Mouse (Mus musculus) MEL (cell line): ENCODE results near the gene Gpr37l1. TPM values are rescaled to one million over a fixed set of nuclear protein-coding genes. Genes with fewer than 3 reads are reported as not detected.

ENCODE experiments used
- DNase-seq: peaks from one replicate; pipeline ENCODE4 v3.0.0; 2011; ENCODE audit warnings: low read depth, low spot score
- H3K27ac ChIP-seq: 2 replicates; pipeline ENCODE4 v1.5.1; 2012; ENCODE audit warnings: low read depth, mild to moderate bottlenecking, control low read depth, low read length, moderate library complexity; ENCODE audit not compliant: control insufficient read depth
- H3K27me3 ChIP-seq, 2 experiments: fragments of 150-350 bp in 1 of 2; sonication (generic) in 1 of 2; 2 replicates each; pipeline ENCODE4 v1.6.1; 2012; ENCODE audit warnings: low read length in 2 of 2, mild to moderate bottlenecking in 2 of 2, improper control_type of control experiment in 1 of 2, moderate library complexity in 1 of 2; ENCODE audit not compliant: insufficient read depth in 2 of 2, control insufficient read depth in 1 of 2
- H3K36me3 ChIP-seq, 2 experiments: 2 replicates each; pipeline ENCODE4 v1.6.1; 2012 to 2014; ENCODE audit warnings: low read length in 2 of 2, improper control_type of control experiment in 1 of 2, inconsistent platforms in 1 of 2, mild to moderate bottlenecking in 1 of 2; ENCODE audit not compliant: insufficient read depth in 2 of 2, control insufficient read depth in 1 of 2
- H3K4me1 ChIP-seq, 2 experiments: fragments of 150-350 bp in 1 of 2; sonication (generic) in 1 of 2; 2 replicates each; pipeline ENCODE4 v1.6.1; 2012; ENCODE audit warnings: low read length in 2 of 2, improper control_type of control experiment in 1 of 2, mild to moderate bottlenecking in 1 of 2; ENCODE audit not compliant: insufficient read depth in 2 of 2, control insufficient read depth in 1 of 2
- H3K4me3 ChIP-seq, 2 experiments: fragments of 150-350 bp in 1 of 2; sonication (generic) in 1 of 2; 2 replicates each; pipeline ENCODE4 v1.5.1; 2012; ENCODE audit warnings: low read depth in 2 of 2, low read length in 2 of 2, mild to moderate bottlenecking in 2 of 2, moderate library complexity in 2 of 2, control low read depth in 1 of 2, improper control_type of control experiment in 1 of 2; ENCODE audit not compliant: control insufficient read depth in 1 of 2, insufficient read depth in 1 of 2
- H3K79me2 ChIP-seq: 2 replicates; pipeline ENCODE4 v1.6.1; 2012; ENCODE audit warnings: mild to moderate bottlenecking, low read length, moderate library complexity; ENCODE audit not compliant: control insufficient read depth, poor library complexity, insufficient read depth
- H3K9ac ChIP-seq: 2 replicates; pipeline ENCODE4 v1.6.1; 2012; ENCODE audit warnings: low read depth, mild to moderate bottlenecking, control low read depth, low read length, moderate library complexity; ENCODE audit not compliant: control insufficient read depth, poor library complexity, severe bottlenecking
- H3K9me3 ChIP-seq: fragments of 150-350 bp; sonication (generic); replicated peaks from 2 replicates; pipeline ENCODE4 v1.6.1; 2012; ENCODE audit warnings: mild to moderate bottlenecking, low read length, improper control_type of control experiment, moderate library complexity; ENCODE audit not compliant: insufficient read depth
- CHD1 ChIP-seq: IDR thresholded peaks from 2 replicates; pipeline ENCODE4 v1.6.1; 2012; ENCODE audit warnings: low read depth, mild to moderate bottlenecking, inconsistent platforms, low read length, improper control_type of control experiment
- E2F4 ChIP-seq: IDR thresholded peaks from 2 replicates; pipeline ENCODE4 v1.6.1; 2011; ENCODE audit warnings: low read depth, low read length, improper control_type of control experiment, borderline replicate concordance
- MAX ChIP-seq: IDR thresholded peaks from 2 replicates; pipeline ENCODE4 v1.6.1; 2011; ENCODE audit warnings: low read length, improper control_type of control experiment
- MYB ChIP-seq: IDR thresholded peaks from 2 replicates; pipeline ENCODE4 v1.6.1; 2011; ENCODE audit warnings: mild to moderate bottlenecking, low read depth, low read length, improper control_type of control experiment
- MYC ChIP-seq: IDR thresholded peaks from 2 replicates; pipeline ENCODE4 v1.6.1; 2011; ENCODE audit warnings: low read depth, mild to moderate bottlenecking, low read length, improper control_type of control experiment, moderate library complexity
- NRF1 ChIP-seq: IDR thresholded peaks from 2 replicates; pipeline ENCODE4 v1.6.1; 2014; ENCODE audit warnings: low read depth, mild to moderate bottlenecking, inconsistent platforms, low read length, improper control_type of control experiment, moderate library complexity; ENCODE audit not compliant: poor library complexity, insufficient read depth, severe bottlenecking
- RCOR1 ChIP-seq: IDR thresholded peaks from 2 replicates; pipeline ENCODE4 v1.6.1; 2012; ENCODE audit warnings: low read depth, mild to moderate bottlenecking, inconsistent platforms, low read length, improper control_type of control experiment
- TAL1 ChIP-seq: IDR thresholded peaks from 2 replicates; pipeline ENCODE4 v1.6.1; 2012; ENCODE audit warnings: mild to moderate bottlenecking, inconsistent platforms, low read length, moderate library complexity, mixed read lengths
- TCF12 ChIP-seq: IDR thresholded peaks from 2 replicates; pipeline ENCODE4 v1.6.1; 2014; ENCODE audit warnings: low read depth, mild to moderate bottlenecking, inconsistent platforms, low read length, improper control_type of control experiment, moderate library complexity
- USF2 ChIP-seq, 2 experiments: IDR thresholded peaks; 2 replicates each; pipeline ENCODE4 v1.6.1; 2011 to 2012; ENCODE audit warnings: improper control_type of control experiment in 2 of 2, low read length in 2 of 2, borderline replicate concordance in 1 of 2, inconsistent platforms in 1 of 2, low read depth in 1 of 2, mild to moderate bottlenecking in 1 of 2; ENCODE audit not compliant: insufficient read depth in 1 of 2
- polyA plus RNA-seq, 2 experiments: library from polyadenylated mRNA; stranded (reverse) in 1 of 2; unstranded in 1 of 2; fragments of >175 nt in 1 of 2; fragments of >200 nt in 1 of 2; gene quantifications; 2 replicates each; pipeline versions ENCODE4 v1.2.1 to v1.2.4; 2012; ENCODE audit warnings: low replicate concordance in 2 of 2, low read depth in 1 of 2; ENCODE audit not compliant: insufficient read length in 2 of 2, insufficient read depth in 1 of 2, missing spikeins in 1 of 2
- total RNA-seq: library from RNA; depleted of rRNA; stranded (reverse); fragments of 300-350 nt; gene quantifications from 2 replicates; pipeline ENCODE4 v1.2.3, GENCODE M21; 2012

Gene Gpr37l1
- total and polyA plus RNA-seq, 3 experiments = not detected

DNA sequence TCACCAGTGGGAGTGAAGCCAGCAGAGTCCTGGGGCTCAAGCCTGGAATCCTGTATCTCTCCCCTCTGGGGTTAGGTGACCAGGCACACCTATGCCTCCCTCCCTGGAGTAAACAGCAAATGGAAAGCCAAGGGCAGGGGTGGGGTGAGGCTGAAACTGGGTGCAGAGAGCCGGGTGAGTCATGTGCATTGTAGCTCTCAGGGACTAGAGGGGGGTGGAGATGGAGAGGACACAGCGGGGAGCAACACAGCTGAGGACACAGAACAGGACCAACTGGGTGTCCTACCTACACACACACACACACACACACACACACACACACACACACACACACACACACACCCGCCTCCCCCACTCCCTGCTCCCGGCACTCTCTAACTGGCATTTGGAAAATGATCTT is 16.0 kb upstream of the Gpr37l1 start:
- Histone ChIP-seq H3K9ac (no peak overlapping the region), H3K27ac (no peak overlapping the region), H3K9me3 (no peaks in the 10 kb centered on the region), H3K4me1 (no peaks in the 10 kb centered on the region), H3K36me3 (no peaks in the 10 kb centered on the region)
- no peak for TF ChIP-seq TCF12
- no peak for TF ChIP-seq RCOR1
- TF ChIP-seq, all 39 proteins: peak for 0
- DNase-seq = no peak
- peaks cover 2 to 3% of the 10 kb centered on the region in 2 experiments; a peak in 2 of 4 replicates for H3K27me3 ChIP-seq
- no peaks in the 10 kb centered on the region for H3K79me2 ChIP-seq
- no peak overlapping the region for H3K4me3 ChIP-seq

DNA sequence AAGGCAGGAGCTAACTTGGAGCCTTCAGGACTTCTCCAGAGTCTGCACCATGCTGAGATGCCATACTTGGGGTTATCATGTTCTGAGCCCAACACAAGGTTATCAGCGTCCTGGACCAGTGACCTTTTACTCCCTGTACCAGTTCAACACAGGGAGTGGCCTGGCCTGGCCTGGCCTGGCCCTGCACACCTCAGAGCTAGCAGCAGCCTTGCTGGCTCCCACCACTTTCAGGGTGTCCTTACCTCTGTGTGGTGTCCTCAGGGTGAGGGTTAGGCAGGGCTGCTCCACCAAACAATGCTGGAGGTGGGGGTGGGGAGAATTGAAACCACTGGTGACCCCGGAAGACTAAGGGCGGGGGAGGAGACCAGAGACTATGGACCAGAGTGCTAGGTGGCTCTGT is 15.5 kb upstream of the Gpr37l1 start:
- Histone ChIP-seq H3K4me1 (no peaks in the 10 kb centered on the region), H3K4me3 (no peak overlapping the region), H3K79me2 (no peaks in the 10 kb centered on the region), H3K27ac (no peak overlapping the region), H3K27me3 (peaks cover 2 to 3% of the 10 kb centered on the region in 2 experiments; a peak in 2 of 4 replicates), H3K36me3 (no peaks in the 10 kb centered on the region), H3K9me3 (no peaks in the 10 kb centered on the region), H3K9ac (no peak overlapping the region)
- no peak for DNase-seq
- TF ChIP-seq NRF1 = no peak
- no peak for TF ChIP-seq TAL1
- no peak for TF ChIP-seq MYC
- TF ChIP-seq CHD1 = no peak
- TF ChIP-seq USF2 (IDR thresholded peaks at IDR 0.05; ENCODE audit: borderline replicate concordance in 1 of 2, insufficient read depth in 1 of 2, low read depth in 1 of 2, low read length in 2 of 2) = no peak
- no peak for TF ChIP-seq MAX
- TF ChIP-seq MYB = no peak
- no peak for TF ChIP-seq E2F4

GRCm38 (mm10) chr1:135181880-135182623 is 14.6 kb upstream of the Gpr37l1 start:
- no peak overlapping the region for H3K9ac ChIP-seq
- no peaks in the 10 kb centered on the region for H3K4me1 ChIP-seq
- no peaks in the 10 kb centered on the region for H3K9me3 ChIP-seq
- no peak for DNase-seq
- no peaks in the 10 kb centered on the region for H3K36me3 ChIP-seq
- H3K4me3 ChIP-seq = no peak overlapping the region
- H3K79me2 ChIP-seq = no peaks in the 10 kb centered on the region
- TF ChIP-seq CHD1 = no peak
- H3K27ac ChIP-seq = no peak overlapping the region
- H3K27me3 ChIP-seq = peaks cover 2 to 3% of the 10 kb centered on the region in 2 experiments; a peak in 2 of 4 replicates
